Mouse (Mus musculus) lung, postnatal 0 days (tissue): ENCODE measurements around the gene Sox15.

ENCODE experiments used
- CTCF ChIP-seq: IDR thresholded peaks from 2 replicates; pipeline ENCODE4 v1.5.1; 2016; ENCODE audit warnings: antibody characterized with exemption, mild to moderate bottlenecking
- EP300 ChIP-seq: IDR thresholded peaks from 2 replicates; pipeline ENCODE4 v1.6.1; 2016; ENCODE audit warnings: antibody characterized with exemption, mild to moderate bottlenecking, control low read depth

DNA sequence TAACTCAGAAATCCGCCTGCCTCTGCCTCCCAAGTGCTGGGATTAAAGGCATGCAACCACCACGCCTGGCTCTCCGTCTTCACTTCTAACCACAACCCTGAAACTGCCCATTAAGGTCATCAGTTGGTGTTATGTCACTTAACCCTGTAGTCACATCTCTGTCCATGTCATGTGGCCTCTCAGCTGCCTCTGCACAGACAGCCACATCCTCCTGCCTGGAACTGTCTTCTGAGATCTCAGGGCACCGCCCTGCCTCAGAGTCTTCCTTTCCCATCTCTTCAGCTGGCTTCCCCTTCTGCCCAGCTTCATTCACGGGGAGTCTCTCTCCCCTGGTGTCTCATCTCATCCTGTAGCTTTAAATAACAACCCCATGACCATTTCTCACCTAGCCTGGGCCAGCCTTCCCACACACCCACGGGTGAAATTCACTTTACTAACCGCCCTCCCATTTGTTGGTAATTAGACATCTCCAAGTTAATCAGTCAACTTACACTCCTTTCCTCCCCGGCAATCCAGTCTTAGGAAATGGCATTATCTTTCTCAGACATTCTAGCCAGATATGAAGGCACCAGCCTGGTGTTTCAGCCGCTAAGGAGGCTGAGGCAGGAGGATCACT, 37.2 kb downstream of the Sox15 start:
- TF ChIP-seq CTCF (no peak), EP300 (no peak)
